Mouse (Mus musculus) hindlimb bud, embryonic 11.5 days (tissue): ENCODE measurements around the gene F7.
"Not testable (repeated sequence)": the region's sequence is repeated elsewhere in the genome, so short reads cannot be mapped to it uniquely, and the experiment has no call there.

Source experiments
- DNase-seq: peaks from one replicate; pipeline ENCODE4 v3.0.0-alpha.2; 2012; ENCODE audit warnings: low read depth, low spot score; ENCODE audit errors: extremely low spot score

The F7 gene

GRCm38 (mm10) chr8:13027615-13028014, 1.8 kb downstream of the F7 start:
- DNase-seq: no peak

DNA sequence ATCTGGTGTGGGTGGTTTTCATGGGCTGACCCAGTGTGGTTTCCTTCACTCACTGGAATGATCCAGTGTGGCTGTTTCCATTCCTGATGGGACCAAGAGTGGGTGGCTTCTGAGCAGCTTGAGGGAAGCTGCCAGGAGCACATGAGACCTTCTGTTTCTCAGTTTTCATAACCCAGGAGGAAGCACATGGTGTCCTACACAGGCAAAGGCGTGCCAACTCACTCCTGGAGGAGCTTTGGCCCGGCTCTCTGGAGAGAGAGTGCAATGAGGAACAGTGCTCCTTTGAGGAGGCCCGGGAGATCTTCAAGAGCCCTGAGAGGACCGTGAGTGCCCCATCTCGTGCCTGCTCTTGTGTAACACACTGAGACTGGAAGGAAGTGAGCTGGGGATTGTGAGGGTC, 2.6 kb downstream of the F7 start:
- DNase-seq: no peak

GRCm38 (mm10) chr8:13036346-13036812, 10.5 kb downstream of the F7 start:
- DNase-seq: no peak

- no peak for DNase-seq
Observed at GRCm38 (mm10) chr8:13037015-13037414, 11.2 kb downstream of the F7 start, which contains the start of gene F10. F10 (plus strand) TSS chr8:13037308.

- no peak for DNase-seq
Observed at GRCm38 (mm10) chr8:13037569-13037968, 11.7 kb downstream of the F7 start.

DNA sequence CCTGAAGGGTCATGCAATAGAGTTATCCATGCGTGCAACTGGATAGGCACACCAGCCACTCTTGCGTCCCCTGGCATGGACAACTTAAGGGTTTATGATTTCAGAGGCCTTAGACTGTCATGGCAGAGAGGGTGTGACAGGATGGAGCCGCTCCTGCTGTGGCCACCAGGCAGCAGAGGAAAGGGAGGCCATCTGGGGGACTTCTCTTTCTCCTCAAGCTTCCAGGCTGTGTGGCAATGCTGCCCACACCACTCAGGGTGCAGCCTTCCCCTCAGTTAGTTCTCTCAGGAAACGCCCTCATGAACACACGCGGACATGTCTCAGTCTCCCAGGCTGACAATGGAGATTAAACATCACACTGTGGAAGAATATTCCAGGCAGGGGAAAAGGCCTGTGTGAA, 13.2 kb downstream of the F7 start:
- no peak for DNase-seq

DNA sequence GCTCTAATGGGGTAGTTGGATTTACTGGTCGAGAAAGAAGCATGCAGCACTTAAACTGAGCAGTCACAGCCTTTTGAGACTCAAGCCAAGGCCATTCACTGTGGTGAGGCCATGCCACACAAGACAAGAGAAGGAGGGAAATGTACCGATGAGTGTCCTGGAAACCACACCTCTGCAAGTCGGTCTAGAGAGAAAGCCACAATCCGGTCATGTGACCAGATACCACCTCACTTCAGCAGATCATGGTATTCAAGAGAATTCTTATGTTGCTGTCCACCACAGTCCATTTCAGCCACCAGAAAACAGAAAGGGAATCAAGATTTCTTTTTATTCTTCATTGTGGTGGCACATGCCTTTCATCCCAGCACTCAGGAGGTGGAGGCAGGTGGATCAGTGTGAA, 15.6 kb downstream of the F7 start:
- no peak for DNase-seq

GRCm38 (mm10) chr8:13047652-13048051, 21.8 kb downstream of the F7 start:
- DNase-seq: no peak

GRCm38 (mm10) chr8:13050550-13050949, 24.7 kb downstream of the F7 start:
- DNase-seq: no peak

DNA sequence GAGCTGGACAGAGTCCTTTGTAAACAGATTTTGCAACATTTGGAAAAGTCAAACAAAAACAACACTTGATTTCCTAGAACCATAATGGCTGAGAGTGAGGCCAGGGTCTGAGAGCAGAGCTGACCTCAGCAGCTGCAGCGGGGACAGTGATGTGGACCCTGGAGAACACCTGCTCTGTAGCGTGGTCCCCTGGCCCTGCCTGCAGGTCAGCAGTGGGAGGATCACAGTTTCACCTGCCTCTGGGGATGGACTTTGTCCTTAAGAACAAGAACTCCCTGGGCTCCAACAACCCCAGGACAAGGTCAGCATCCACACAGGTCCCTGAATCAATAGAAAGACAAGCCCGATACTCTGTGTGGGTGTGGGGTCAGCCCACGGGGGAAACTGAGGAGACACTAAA, 31.5 kb downstream of the F7 start:
- DNase-seq: no peak

DNA sequence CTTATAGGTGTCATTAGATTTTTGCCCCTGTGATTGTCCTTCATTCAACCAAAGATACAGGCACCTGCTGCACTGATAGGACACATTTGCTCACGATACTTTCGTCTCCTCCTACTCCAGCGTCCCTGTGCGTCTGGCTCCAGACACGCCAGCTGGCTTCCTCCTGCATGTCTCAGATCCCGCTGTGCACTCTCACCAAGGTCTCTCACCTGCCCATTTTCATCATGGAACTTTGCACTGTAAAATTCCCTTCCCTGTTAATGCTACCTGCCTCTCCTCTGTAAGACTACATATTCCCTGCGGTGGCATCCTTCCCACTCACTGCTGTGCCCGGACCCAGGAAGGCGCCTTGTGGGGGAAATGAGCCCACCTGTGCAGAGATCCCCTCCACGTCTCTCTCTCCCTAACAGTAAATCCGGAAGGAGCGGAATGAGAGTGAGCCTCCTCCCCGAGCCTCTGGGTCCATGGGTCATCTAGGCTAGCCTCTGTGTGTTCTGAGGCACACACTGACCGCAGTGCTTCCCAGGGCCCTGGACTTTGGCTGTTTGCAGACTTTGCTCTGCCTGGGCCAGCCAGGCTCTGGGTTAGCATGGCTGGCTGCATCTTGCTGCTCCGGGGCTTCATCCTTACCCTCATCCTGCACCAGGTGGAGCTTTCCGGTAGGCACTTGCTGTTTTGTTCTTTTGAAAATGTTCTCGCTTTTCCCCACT, 34.8 kb downstream of the F7 start, which contains the start of gene Proz:
Gene Proz (plus strand): TSS at position 474 of the 710 bp plus-strand sequence.
- no peak for DNase-seq

GRCm38 (mm10) chr8:13063112-13063511, 37.3 kb downstream of the F7 start:
- no peak for DNase-seq

DNA sequence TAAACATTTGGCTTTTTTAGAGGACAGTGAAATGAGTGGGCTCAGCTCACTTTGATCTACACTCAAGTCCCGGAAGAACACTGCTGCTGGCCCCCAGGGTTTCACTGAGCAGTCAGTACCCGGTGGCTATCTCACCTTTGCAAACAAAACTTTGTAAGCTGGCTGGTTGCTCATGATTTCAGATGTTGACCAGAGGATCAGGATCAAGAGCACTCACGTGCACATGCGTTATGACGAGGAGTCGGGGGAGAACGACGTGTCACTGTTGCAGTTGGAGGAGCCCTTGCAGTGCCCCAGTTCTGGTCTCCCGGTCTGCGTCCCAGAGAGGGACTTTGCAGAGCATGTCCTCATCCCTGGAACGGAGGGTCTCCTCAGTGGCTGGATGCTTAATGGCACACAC, 47.4 kb downstream of the F7 start:
- DNase-seq: no peak

DNA sequence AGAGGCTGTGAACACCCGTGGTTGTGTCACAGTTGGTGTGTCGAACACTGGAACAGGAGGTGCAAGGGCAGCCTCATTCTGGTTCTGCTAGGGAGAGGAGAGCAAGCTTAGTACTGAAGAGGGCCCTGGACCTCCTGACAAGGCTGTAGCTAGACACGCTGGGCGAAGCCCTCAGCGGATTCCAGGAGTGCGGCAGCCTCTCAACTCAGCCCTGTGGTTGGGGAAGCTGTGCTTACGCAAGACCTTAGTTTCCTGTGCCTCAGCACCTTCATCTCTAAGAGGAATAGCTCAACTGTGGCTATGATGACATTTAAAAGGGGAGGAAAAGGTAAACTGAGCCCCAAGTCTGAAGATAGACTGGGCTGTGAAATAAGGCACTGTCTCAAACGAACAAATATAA, 49.2 kb downstream of the F7 start:
- no peak for DNase-seq

DNA sequence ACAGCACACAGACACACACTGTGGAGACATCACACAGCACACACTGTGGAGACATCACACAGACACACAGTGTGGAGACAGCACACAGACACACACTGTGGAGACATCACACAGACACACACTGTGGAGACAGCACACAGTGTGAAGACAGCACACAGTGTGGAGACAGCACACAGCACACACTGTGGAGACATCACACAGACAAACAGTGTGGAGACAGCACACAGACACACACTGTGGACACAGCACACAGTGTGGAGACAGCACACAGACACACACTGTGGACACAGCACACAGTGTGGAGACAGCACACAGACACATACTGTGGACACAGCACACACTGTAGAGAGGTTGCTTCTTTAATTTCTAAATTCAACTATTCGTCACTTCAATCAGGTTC, 49.7 kb downstream of the F7 start:
- not testable (repeated sequence) for DNase-seq

DNA sequence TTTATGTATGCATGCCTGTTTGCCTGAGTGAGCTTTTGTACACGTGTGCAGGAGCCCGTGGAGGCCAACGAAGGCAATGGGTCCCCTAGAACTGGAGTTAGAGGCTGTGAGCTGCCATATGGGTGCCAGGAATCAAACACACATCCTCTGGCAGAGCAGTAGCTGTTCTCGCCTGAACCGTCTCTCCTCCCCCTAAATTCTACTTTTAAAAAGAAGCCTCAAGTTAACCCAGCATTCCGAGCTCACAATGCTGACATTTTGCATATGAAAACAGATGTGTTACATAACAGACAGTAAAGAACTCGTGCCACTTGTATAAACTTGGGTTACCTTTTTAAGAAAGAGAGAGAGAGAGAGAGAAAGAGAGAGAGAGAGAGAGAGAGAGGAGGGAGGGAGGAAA, 51.7 kb downstream of the F7 start:
- DNase-seq: no peak
